Mouse (Mus musculus) brain, embryonic 14.5 days (tissue): ENCODE measurements around the gene Gtpbp2.

Source experiments
- CTCF ChIP-seq: fragments of 200-500 bp; IDR thresholded peaks from 2 replicates; pipeline ENCODE4 v1.5.1; 2012; ENCODE audit warnings: inconsistent platforms, mild to moderate bottlenecking, moderate library complexity, borderline replicate concordance; ENCODE audit not compliant: insufficient read depth, insufficient read length; ENCODE audit errors: extremely low read depth
- POLR2A ChIP-seq: fragments of 200-500 bp; IDR thresholded peaks from 2 replicates; pipeline ENCODE4 v1.6.1; 2012; ENCODE audit warnings: mild to moderate bottlenecking, inconsistent platforms, borderline replicate concordance; ENCODE audit not compliant: poor library complexity, insufficient read depth, insufficient read length, severe bottlenecking; ENCODE audit errors: extremely low read depth

- TF ChIP-seq CTCF (no peak), POLR2A (peak; percentile 57)
Observed at GRCm38 (mm10) chr17:46202421-46203071, 41.7 kb downstream of the Gtpbp2 start, which contains the start of the genes Polh and Xpo5.
